Mouse (Mus musculus) Muller cell, postnatal 12 days (primary cell): Measurements from ENCODE around the gene Vmn1r42.
"Not testable (repeated sequence)": the region's sequence is repeated elsewhere in the genome, so short reads cannot be mapped to it uniquely, and the experiment has no call there.

ENCODE experiments used
- DNase-seq: peaks from one replicate; pipeline ENCODE4 v3.0.0-alpha.2; 2015; ENCODE audit errors: inconsistent ontology term

Gene Vmn1r42

DNA sequence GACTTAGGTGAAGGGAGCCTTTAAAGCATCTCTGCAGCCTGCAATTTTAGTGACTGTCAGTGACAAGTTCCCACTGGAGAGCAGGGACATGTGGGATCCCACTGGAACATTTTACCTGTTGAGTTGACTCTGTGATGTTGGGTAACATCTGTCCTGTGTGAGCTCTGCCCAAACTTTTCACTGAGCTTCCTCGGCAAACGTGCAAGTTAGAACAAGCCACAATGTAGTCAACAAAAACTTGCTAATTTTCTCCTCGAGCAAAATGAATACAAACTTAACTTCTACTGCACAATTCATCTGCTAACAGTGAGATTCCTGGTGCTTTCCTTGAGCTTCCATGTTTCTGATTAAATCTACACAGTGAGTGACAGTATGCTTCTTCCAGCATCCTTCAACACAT lies at the start of gene Vmn1r42, which contains the start of gene Vmn1r43:
Vmn1r42 (minus strand) TSS at position 101 of the 400 bp plus-strand sequence.
Vmn1r43 (minus strand) TSS at position 101 of the 400 bp plus-strand sequence.
- DNase-seq, result not testable (repeated sequence)

DNA sequence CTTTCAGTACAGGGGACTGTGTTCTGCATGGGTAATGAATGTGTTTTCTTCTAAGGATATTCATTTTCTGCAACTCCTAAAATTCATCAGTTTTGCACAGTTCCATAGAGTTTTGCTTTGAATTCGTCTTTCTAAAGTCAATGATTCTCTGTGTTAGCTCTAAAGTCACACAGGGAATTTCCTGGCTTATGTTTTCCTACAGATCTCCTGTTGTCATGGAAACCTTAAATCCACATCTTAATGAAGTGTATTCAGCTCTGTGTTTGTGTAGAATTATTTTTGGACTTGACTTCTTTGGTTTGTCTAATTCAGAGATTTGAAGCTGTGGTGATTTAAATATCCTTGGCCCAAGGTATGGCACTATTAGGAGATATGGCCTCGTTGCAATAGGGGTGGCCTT lies 7.6 kb upstream of the Vmn1r42 start:
- no peak for DNase-seq

DNA sequence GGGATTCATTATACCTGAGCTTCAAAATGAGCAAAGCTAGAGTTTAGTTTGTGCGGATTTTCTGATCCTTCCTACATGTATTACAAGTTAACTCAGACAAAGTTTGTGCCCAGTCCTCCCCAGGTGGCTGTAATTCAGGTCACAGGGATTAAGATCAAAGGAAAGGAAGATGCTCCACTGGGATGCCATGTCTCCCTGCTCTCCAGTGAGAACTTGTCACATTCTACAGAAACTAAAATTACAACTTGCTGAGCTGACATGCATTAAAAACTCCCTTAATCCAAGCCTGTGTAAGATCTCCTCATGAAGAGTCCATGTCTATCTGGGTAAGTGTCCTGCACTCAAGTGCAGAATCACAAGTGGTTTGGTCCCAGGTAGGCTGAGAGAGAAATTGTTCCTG lies 7.1 kb upstream of the Vmn1r42 start, which contains the start of gene Vmn1r44:
Vmn1r44 (plus strand) TSS at position 301 of the 400 bp plus-strand sequence.
- DNase-seq, result no peak

DNA sequence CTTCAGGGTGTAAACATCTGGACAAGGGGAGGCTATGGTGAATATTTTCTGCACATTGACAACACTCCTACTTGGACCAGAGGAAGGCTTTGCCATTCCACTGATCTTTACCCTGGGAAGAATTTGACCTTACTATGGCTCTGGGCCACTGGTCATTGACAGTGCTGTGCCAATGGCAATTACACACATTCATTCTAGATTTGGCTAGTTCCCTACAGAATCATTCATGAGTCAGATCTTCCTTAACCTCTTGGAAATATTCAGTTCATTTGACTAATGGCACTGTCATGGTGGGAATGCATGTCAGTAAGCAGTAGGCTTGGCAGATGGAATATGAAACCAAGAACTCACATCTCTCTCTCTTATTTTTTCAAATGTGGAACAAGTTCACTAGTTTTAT lies 4.7 kb upstream of the Vmn1r42 start:
- peak; percentile 95 for DNase-seq

DNA sequence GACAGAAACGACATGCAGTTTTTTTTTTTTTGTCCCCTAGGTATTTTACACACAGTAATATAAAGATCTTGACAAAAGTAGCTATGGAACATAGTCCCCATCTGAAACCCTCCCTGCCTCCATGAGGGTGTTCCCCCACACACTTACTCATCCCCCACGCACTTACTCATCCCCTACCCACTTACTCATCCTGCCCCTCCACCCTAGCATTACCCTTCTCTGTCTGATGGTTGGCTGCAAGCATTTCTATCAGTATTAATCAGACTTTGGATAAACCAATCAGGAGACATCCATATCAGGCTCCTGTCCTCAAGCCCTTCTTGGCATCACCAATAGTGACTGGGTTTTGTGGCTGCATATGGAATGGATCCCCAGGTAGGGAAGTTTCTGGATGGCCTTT lies 750 bp upstream of the Vmn1r42 start:
- DNase-seq, result no peak

DNA sequence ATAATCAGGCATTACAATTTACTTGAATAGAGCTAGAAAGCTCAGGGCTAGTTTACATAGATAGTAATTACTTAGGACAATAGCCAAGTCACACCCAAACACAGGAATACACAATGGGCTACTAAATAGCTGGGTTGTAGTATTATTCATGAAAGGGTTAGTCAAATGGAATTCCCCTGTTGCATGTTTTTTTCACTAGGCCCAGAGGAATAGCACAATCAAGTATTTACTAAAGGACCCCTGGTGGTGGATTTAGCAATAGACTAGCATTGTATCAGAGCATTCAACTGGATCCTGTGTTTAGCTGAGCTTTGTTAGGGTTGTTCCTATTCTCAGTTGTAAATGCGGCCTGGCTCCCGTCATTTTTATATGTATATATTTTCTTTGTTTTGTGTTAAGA lies 8.2 kb downstream of the Vmn1r42 start:
- DNase-seq, result peak; percentile 69

DNA sequence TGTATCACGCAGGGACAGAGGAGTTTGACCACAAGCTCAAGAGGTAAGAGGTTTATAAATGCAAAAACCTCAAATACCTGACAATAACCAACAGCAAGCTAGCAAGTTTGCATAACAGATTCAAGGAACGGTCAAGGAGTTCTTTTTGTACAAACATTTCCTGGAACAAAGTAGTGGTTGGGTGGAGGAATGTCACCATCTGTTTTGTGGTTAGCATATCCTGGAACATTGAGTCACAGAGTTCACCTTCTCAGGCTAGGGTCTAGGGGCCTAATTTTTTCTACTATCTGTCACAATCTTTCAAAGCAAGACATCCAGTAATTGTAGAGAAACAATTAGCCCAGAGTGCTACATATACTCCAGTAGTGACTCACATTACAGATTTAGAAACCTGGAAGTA lies 8.9 kb downstream of the Vmn1r42 start:
- DNase-seq, result peak; percentile 91

DNA sequence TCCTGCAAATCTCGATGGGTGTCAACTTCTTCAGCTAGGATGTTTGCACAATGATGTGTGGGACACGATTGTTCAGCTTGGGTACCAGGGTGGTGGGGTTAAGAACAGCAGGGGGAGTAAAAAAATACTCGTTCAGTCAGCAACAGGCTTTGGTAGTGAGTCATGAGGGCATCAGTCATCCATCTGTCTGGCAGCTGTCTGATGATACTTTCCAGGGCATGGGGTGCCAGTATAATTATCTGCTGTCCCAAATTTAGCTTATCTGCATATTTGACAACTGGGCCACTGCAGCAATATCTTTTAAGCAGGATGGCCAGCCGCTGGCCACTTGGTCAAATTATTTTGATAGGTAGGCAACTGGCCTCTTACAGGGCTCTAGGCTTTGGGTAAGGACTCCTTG lies 12.4 kb downstream of the Vmn1r42 start:
- peak; percentile 24 for DNase-seq

DNA sequence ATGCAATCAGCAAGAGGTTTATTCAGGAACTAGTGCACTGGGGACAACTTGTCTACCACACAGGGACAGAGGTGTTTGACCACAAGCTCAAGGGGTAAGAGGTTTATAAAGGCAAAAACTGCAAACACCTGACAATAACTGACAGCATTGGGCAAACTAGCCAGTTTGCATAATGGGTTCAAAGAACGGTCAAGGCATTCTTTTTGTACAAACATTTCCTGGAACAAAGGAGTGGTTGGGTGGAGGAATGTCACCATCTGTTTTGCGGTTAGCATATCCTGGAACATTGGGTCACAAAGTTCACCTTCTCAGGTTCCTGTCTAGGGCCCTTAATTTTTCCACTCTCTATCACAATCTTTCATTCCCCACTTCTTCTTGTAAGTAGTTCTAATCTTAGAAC lies 16.4 kb downstream of the Vmn1r42 start:
- DNase-seq, result peak; percentile 61

DNA sequence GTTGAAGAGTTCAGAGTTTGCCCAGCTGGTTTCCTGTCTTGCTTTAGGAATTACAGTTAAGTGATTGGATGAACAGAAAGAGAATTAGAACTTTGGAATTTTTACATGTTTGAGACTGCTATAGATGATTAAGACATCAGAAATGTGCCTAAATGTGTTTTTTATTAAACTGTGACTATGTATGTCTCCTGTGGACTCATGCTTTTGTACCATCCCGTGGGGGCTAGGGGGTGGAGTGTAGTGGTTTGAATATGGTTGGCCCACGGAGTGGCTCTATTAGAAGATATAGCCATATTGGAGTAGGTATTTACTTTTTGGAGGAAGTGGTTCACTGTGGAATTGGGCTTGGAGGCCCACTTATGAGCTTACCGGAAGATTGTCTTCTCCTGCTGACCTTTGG lies 18.7 kb downstream of the Vmn1r42 start:
- DNase-seq, result no peak
